Comparison of ENCODE assay signal across 15 mouse cellular contexts in genomic region chr1:179277346-179277745, GRCm38 (mm10).
"Had no signal": no experiment of that assay in that cellular context is flagged by ENCODE, and none has a peak within 500 bp of the region (broad histone marks: within the 10 kb centered on the region; RNA-seq: fewer than 3 reads in every experiment).

No protein-coding gene starts in this region.

- H3K36me3 ChIP-seq: lung, embryonic 15.5 days; midbrain, embryonic 10.5 days; midbrain, embryonic 12.5 days; midbrain, embryonic 15.5 days; neural tube, embryonic 12.5 days had no signal

- H3K4me3 ChIP-seq: lung, embryonic 15.5 days; midbrain, embryonic 10.5 days; midbrain, embryonic 12.5 days; midbrain, embryonic 15.5 days; neural tube, embryonic 12.5 days had no signal

- DNase-seq: liver, postnatal 0 days; lung, adult 2 months; lung, postnatal 14 days; lung, postnatal 4 days; right cerebral cortex, postnatal 25 days; right cerebral cortex, postnatal 4 days; spleen, adult 18-20 months; thymus, adult 18-20 months; thymus, postnatal 14 days; thymus, postnatal 36 days had no signal

- H3K4me1 ChIP-seq: midbrain, embryonic 10.5 days; midbrain, embryonic 12.5 days; midbrain, embryonic 15.5 days had no signal

- H3K9me3 ChIP-seq: lung, embryonic 15.5 days; midbrain, embryonic 10.5 days; midbrain, embryonic 12.5 days; midbrain, embryonic 15.5 days; neural tube, embryonic 12.5 days had no signal

- H3K27ac ChIP-seq: lung, embryonic 15.5 days; midbrain, embryonic 10.5 days; midbrain, embryonic 12.5 days; midbrain, embryonic 15.5 days; neural tube, embryonic 12.5 days had no signal

- H3K9ac ChIP-seq: liver, postnatal 0 days; lung, embryonic 15.5 days; midbrain, embryonic 12.5 days; midbrain, embryonic 15.5 days; neural tube, embryonic 12.5 days had no signal
